Mouse (Mus musculus): ENCODE measurements around the gene Grm3.

GRCm38 (mm10) chr5:9623095-9623459, 101.9 kb downstream of the Grm3 start:
- TF ChIP-seq POLR2A (IDR thresholded peaks at IDR 0.05; ENCODE audit: low read depth, low read length) (no peak), CTCF (IDR thresholded peaks at IDR 0.05; ENCODE audit: extremely low read depth, insufficient read length, insufficient replicate concordance, low read depth, low read length) (no peak)

Measured in small intestine, adult 2 months (tissue).